Mouse (Mus musculus): ENCODE measurements around the gene Tmem242. TPM values are rescaled to one million over a fixed set of nuclear protein-coding genes. Genes with fewer than 3 reads are reported as not detected.

Tmem242 gene
- polyA plus RNA-seq, 1 experiment, result 72.7 TPM

DNA sequence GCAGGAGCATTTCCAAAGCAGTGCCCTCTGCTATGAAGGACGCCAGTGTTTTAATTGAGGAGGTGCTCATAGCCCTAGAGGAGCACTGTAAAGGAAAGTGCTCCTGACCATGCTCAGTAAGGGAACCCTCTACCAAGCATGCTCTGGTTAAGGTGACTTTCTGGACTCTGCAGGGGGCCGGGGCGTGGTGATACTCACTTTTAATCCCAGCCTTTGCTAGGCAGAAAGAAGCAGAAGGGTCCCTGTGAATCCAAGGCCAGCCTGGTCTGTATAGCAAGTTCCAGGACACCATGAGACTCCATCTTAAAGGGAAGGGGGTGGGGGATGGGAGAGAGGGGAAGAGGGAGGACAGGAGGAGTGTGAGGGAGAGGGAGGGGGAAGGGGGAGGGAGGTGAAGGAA, 51.7 kb downstream of the Tmem242 start:
- H3K27ac ChIP-seq (ENCODE audit: insufficient read depth, low read depth, low read length), result no peak overlapping the region
- no peaks in the 10 kb centered on the region for H3K4me1 ChIP-seq (ENCODE audit: control insufficient read depth, insufficient read depth, low read length)
- H3K4me3 ChIP-seq (ENCODE audit: insufficient read depth, low read length), result no peak overlapping the region
- no peak for TF ChIP-seq CTCF (IDR thresholded peaks at IDR 0.05; ENCODE audit: low read depth, low read length)

DNA sequence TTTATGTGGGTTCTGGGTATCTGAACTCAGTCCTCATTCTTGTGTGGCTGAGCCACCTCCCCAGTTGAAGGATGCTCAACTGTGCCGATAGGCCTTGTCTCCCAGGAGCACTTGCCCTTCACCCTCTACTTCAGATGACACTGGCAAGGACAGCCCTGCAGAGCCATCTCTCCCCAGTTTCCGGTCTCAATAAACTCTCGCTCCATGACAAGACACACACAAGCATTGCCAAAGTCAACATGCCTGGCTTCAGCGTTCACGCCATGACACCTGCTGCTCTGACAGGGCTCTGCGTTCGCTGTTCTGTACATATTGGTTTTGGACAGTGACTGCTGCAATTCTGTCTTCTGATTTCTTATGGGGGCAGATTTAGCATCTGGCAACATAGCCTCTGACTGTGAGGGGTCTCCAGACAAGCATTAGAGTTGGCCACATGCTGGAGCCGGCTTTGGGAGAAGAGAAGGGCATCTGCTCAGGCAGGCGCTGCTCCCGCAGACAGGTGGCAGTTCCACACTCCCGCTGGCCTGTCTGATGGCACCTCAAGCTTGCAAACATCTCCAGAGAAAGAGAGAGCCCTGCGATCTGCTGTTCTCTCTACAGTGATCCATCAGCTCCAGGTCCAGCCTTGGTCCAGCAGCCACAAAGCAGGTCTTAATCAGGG, 53.0 kb downstream of the Tmem242 start:
- no peak for TF ChIP-seq CTCF (IDR thresholded peaks at IDR 0.05; ENCODE audit: low read depth, low read length)
- Histone ChIP-seq H3K4me3 (ENCODE audit: insufficient read depth, low read length) (no peak overlapping the region), H3K27ac (ENCODE audit: insufficient read depth, low read depth, low read length) (no peak overlapping the region), H3K4me1 (ENCODE audit: control insufficient read depth, insufficient read depth, low read length) (no peaks in the 10 kb centered on the region)

DNA sequence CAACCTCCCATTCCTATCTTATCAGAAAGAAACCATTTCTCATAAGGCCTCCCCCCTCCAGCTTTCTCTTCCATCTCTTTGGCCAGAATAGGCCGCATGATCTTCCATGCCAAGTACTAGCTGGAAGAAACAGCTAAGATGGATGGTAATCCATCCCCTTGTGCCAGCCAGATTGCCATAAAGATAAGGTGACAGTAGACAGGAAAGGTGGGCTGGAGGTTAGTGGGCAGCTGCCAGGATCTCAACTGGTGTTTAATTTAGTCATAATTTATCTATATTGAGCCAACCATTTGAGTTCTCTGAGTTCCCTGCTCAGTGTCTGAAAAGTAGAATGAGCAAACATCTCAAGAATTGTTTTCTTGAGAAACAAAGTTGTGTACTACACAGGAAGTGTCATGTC, 54.4 kb downstream of the Tmem242 start:
- Histone ChIP-seq H3K27ac (ENCODE audit: insufficient read depth, low read depth, low read length) (no peak overlapping the region), H3K4me3 (ENCODE audit: insufficient read depth, low read length) (no peak overlapping the region), H3K4me1 (ENCODE audit: control insufficient read depth, insufficient read depth, low read length) (no peaks in the 10 kb centered on the region)
- TF ChIP-seq POLR2A (IDR thresholded peaks at IDR 0.05; ENCODE audit: borderline replicate concordance, low read depth, low read length), result no peak
- TF ChIP-seq CTCF (IDR thresholded peaks at IDR 0.05; ENCODE audit: low read depth, low read length), result no peak

DNA sequence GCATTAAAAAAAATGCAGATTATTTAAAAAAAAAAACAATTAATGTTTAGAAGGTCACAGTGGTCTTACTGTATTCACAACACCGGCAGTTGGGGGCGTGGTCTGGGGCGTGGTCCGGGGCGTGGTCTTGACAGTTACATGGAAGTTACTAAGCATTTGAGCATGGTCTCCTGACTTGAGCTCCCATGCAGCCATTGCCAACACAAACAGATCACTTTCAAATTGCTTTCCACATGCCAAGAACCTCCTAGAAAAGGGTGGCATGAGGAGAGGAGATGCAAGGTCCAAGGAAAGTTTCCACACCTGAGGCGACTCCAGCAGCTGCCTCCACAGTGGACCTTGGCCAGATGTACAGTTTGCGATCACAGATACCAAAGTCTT, 62.1 kb downstream of the Tmem242 start:
- TF ChIP-seq POLR2A (IDR thresholded peaks at IDR 0.05; ENCODE audit: borderline replicate concordance, low read depth, low read length), result no peak
- no peak for TF ChIP-seq CTCF (IDR thresholded peaks at IDR 0.05; ENCODE audit: low read depth, low read length)
- Histone ChIP-seq H3K4me1 (ENCODE audit: control insufficient read depth, insufficient read depth, low read length) (no peaks in the 10 kb centered on the region), H3K27ac (ENCODE audit: insufficient read depth, low read depth, low read length) (no peak overlapping the region), H3K4me3 (ENCODE audit: insufficient read depth, low read length) (no peak overlapping the region)

DNA sequence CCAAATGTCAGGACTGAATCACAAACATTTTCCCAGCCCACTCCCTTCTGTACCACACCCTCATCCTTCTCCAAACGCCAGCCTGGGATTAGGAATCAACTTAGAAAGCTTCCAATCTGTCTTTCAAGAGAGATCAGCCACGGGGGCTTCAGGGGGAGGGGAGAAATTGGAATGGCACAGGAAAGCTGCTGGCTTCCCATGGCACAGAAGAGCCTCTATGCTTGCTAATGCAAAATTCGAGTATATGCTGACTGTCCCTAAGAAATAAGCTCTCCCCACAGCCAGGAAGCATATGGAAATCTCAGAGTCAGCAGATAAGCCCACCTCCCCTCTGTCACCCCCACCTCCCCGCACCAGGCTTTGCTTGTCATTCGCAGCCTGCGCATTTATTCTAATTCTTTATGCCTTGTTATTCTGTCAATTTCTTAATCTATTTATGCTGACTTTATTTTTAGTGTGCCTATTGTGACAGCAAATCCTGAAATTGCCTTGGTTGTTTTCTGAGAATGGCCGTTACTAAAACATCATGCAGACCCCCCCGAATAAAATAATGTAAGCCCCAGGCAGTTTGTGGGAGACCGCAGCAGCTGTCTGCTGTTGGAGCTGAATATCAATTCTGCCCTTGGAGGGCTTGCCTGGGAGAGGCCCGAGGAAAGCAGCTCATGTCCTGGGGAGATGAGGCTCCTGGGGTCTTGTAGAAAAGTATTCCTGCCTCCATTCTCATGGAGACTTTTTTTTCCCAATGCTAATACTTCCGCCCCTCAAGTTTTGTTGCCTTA, 62.7 kb downstream of the Tmem242 start:
- TF ChIP-seq CTCF (IDR thresholded peaks at IDR 0.05; ENCODE audit: low read depth, low read length) (no peak), POLR2A (IDR thresholded peaks at IDR 0.05; ENCODE audit: borderline replicate concordance, low read depth, low read length) (no peak)
- Histone ChIP-seq H3K4me1 (ENCODE audit: control insufficient read depth, insufficient read depth, low read length) (no peaks in the 10 kb centered on the region), H3K4me3 (ENCODE audit: insufficient read depth, low read length) (no peak overlapping the region), H3K27ac (ENCODE audit: insufficient read depth, low read depth, low read length) (no peak overlapping the region)

DNA sequence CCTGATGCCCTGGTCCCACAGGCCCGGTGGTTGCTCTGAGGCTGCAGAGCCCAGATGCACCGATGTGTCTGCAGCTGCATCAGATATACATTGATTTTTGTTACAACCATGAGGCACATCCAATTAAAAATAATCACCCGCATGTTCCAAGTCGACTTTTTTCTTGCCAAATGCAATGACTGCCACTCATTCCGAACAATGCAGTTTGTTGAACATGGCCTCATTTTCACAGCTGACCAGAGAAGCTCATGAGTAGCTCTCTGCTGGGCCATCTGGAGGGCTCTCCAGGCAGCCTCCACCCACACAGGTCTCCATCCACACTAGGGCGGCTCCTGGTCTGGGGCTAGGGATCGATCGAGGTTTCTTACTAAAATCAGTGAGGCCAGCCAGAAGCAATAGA, 67.1 kb downstream of the Tmem242 start:
- Histone ChIP-seq H3K27ac (ENCODE audit: insufficient read depth, low read depth, low read length) (no peak overlapping the region), H3K4me3 (ENCODE audit: insufficient read depth, low read length) (no peak overlapping the region), H3K4me1 (ENCODE audit: control insufficient read depth, insufficient read depth, low read length) (no peaks in the 10 kb centered on the region)
- TF ChIP-seq CTCF (IDR thresholded peaks at IDR 0.05; ENCODE audit: low read depth, low read length), result no peak
- no peak for TF ChIP-seq POLR2A (IDR thresholded peaks at IDR 0.05; ENCODE audit: borderline replicate concordance, low read depth, low read length)

DNA sequence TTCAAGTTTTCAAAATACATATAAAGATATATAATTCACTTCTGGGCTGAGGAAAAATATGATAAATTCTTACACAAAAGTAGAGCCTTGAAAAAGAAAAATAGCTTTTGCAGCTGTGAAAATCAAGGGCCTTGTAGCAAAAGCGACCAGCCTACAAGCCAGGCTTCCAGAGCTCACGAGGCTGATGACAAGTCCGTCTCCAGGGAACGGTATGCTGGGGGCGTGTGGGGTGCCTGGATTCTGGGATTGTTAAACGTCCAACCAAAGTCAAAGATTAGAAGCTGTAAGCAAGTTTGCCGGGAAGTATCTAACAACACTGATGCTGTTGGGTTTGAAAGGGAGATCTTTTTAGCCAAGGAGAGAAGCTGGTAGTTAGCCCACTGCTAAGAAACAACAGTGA, 68.5 kb downstream of the Tmem242 start:
- Histone ChIP-seq H3K4me1 (ENCODE audit: control insufficient read depth, insufficient read depth, low read length) (no peaks in the 10 kb centered on the region), H3K4me3 (ENCODE audit: insufficient read depth, low read length) (no peak overlapping the region), H3K27ac (ENCODE audit: insufficient read depth, low read depth, low read length) (no peak overlapping the region)
- TF ChIP-seq CTCF (IDR thresholded peaks at IDR 0.05; ENCODE audit: low read depth, low read length), result no peak
- TF ChIP-seq POLR2A (IDR thresholded peaks at IDR 0.05; ENCODE audit: borderline replicate concordance, low read depth, low read length), result no peak

DNA sequence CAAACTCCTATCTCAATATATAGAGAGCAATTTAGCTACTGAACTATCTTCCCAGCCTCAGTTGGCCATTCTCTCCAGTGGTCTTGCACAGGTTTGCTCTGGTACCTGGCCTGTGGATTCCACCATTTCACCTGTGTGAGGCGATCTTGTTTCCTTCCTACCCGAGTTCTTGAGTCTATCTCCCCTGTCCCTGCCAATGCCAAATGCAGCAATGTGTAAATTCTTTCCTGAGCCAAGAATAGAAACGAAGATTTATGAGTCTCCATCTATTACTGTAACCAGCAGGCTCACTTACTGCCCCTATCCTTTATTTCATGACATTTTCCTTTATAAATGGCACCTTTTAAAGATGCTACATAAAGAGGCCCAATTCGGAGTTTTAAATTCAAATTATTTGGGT, 69.0 kb downstream of the Tmem242 start:
- H3K27ac ChIP-seq (ENCODE audit: insufficient read depth, low read depth, low read length), result no peak overlapping the region
- H3K4me3 ChIP-seq (ENCODE audit: insufficient read depth, low read length), result no peak overlapping the region
- no peaks in the 10 kb centered on the region for H3K4me1 ChIP-seq (ENCODE audit: control insufficient read depth, insufficient read depth, low read length)
- TF ChIP-seq POLR2A (IDR thresholded peaks at IDR 0.05; ENCODE audit: borderline replicate concordance, low read depth, low read length) (no peak), CTCF (IDR thresholded peaks at IDR 0.05; ENCODE audit: low read depth, low read length) (no peak)

DNA sequence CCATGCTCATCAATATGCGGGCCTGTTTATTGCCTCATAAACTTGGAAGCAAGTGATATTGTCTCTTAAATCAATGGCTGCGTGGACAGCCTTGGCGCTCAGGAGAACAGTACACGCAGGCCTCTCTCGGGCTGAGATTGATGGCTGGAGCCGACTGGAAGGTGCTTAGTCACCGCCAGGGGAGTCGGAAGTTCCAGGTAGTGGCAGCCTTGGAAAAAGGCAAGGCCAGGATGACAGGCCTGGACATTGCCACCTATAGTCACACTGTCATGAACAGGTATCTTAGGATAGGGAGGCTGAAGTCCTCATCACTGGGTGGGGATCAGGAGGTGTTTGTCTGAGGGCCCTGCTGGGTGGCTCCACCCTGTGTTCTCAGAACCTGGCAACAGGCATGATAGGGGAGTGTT, 74.1 kb downstream of the Tmem242 start:
- TF ChIP-seq CTCF (IDR thresholded peaks at IDR 0.05; ENCODE audit: low read depth, low read length), result no peak
- TF ChIP-seq POLR2A (IDR thresholded peaks at IDR 0.05; ENCODE audit: borderline replicate concordance, low read depth, low read length), result no peak
- no peak overlapping the region for H3K27ac ChIP-seq (ENCODE audit: insufficient read depth, low read depth, low read length)
- no peak overlapping the region for H3K4me3 ChIP-seq (ENCODE audit: insufficient read depth, low read length)
- no peaks in the 10 kb centered on the region for H3K4me1 ChIP-seq (ENCODE audit: control insufficient read depth, insufficient read depth, low read length)

Other genes with a start within 250 kb of the Tmem242 start
- gene Ldhal6b, start 21.5 kb downstream of the Tmem242 start, polyA plus RNA-seq (2012; ENCODE audit: insufficient read depth, insufficient read length, missing spikeins), result 0.56 and 1.4 TPM in 2 replicates
- gene Zdhhc14, start 52.3 kb upstream of the Tmem242 start, polyA plus RNA-seq (2012; ENCODE audit: insufficient read depth, insufficient read length, missing spikeins), result 47.0 and 49.1 TPM in 2 replicates

All from bone marrow macrophage, adult 2 months (primary cell).